Mouse (Mus musculus) T-cell, adult 2 months (primary cell): ENCODE results near the gene Hoxd13.

Source experiments
- DNase-seq: peaks from one replicate; pipeline ENCODE4 v3.0.0; 2022; ENCODE audit warnings: low spot score

Hoxd13 gene

DNA sequence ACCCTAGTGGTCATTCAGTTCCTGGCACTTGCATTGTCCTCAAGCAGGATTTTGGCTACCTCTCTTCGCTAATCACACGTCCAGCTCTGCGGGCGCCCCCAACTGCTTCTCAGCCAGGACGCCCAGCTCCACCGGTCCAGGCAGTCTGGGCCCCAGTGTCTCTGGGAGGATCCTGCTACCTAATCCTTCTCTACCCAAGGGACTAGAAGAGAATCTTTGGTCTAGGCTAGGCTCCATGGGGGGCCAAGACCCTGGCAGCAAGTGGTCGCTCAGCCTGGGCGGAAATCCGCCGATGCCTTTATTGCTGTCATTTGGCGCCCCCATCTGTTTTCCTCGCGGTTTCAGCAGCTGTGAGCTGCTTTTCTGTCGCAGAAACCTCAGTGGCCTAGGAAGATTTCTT lies 6.4 kb upstream of the Hoxd13 start:
- DNase-seq: no peak

GRCm38 (mm10) chr2:74663291-74663925 lies 4.7 kb upstream of the Hoxd13 start:
- DNase-seq: no peak

GRCm38 (mm10) chr2:74666411-74666810 lies 1.7 kb upstream of the Hoxd13 start:
- no peak for DNase-seq

- no peak for DNase-seq
Observed at GRCm38 (mm10) chr2:74667191-74667841, 794 bp upstream of the Hoxd13 start.

DNA sequence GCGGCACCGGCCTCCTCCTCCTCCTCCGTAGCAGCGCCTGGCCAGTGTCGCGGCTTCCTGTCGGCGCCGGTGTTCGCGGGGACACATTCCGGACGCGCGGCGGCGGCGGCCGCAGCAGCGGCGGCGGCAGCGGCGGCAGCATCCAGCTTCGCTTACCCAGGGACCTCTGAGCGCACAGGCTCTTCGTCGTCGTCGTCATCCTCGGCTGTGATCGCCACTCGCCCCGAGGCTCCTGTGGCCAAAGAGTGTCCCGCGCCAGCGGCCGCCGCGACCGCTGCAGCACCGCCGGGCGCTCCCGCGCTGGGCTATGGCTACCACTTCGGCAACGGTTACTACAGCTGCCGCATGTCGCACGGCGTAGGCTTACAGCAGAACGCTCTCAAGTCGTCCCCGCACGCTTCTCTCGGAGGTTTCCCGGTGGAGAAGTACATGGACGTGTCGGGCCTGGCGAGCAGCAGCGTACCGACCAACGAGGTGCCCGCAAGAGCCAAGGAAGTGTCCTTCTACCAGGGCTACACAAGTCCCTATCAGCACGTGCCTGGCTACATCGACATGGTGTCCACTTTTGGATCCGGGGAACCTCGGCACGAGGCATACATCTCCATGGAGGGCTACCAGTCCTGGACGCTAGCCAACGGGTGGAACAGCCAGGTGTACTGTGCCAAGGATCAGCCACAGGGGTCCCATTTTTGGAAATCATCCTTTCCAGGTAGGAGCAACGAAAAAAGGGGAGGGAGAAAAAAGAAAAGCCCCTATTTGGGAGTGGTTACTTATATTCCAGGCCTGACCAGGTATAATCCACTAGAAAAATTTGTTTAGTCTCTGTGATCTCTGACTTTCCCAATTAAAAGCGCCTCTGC lies 490 bp downstream of the Hoxd13 start:
- DNase-seq: no peak

GRCm38 (mm10) chr2:74669230-74669578 lies 1.1 kb downstream of the Hoxd13 start:
- no peak for DNase-seq

GRCm38 (mm10) chr2:74669650-74670235 lies 1.6 kb downstream of the Hoxd13 start:
- DNase-seq: no peak

GRCm38 (mm10) chr2:74670632-74671188 lies 2.6 kb downstream of the Hoxd13 start:
- DNase-seq: no peak

DNA sequence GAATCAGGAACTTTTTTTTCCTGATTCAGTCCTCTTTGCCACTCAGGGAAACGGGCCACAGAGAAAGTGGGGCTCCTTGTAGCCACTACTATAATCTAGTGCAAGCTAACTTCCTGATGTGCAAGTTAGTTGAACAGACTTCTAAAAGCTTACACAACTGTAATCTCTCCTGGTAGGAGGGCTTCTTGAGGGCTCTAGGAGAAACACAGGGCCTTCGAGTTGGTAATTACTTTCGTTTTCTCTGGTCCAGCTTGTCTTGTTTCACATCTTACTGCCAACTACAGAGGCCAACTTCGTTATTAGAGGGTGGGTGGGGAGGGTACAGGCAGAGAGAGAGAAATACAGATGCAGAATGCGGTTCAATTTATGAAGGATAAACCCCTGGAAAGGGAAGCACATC lies 3.7 kb downstream of the Hoxd13 start:
- no peak for DNase-seq

DNA sequence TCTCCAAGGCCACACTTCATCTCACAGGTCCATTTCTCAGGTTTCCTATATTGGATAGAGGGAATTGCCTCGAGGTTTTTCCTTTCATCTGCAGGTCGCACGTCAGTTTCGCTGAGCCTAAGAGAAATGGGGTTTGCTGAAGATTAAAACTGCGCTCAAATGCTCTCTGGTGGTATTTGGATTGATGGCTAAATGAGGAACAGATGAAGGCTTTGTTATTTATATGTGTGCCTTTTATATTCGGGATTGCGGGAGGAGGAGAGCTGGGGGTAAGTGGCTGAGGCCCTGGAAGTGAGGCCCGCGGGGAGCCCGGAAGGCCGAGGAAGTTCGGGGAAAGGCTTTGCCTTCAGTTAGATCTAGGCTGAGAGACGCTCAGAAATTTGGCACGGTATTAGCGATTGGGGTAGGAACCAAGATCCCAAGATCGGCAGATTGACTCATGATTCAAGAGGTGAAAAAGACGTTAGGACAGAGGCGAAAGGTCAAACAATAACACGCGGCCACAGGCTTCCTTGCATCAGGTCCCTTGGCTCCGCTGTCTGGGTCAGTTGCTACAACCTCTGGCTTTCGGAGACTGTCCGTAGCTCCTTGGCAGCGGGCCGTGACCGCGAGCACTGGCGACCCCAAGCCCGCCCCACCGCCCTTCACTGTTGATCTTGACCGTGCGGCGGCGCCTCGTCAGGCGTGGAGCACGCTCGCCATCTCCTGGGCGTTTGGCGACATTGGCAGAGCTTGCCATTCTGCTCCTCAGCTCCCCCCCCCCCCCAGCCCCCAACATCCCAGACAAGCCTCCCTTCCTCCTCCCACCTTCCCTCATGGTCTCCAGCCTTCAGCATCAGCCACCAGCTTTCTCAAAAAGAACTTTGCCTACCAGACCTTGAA lies 4.6 kb downstream of the Hoxd13 start:
- DNase-seq: peak; percentile 43

DNA sequence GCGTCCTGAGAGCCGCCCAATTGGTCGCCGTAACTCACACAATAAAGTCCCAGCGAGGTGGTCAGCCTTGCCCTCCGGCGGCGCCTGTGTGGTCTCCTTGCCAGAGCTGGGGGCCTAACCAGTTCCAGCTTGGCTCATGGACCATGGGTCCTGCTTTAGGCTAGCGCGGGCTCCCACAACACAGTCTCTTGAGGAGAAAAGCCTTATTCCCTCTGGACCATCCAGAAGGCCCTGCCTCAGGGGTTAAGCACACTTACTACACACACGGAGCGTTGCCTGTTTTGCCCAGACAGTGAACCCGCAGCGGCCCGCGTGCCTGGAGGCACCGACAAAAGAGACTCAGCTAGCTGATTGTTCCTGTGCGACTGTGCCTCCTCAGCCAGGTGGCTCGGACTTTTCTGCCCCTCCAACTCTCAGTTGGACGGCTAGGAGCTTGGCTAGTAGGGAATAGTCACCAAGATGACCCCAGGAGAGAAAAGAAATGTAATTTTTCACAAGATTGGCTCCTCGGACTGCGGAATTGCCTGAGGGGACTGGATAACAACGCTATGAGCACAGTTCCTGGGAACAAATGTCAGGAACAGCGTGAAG lies 5.8 kb downstream of the Hoxd13 start:
- DNase-seq: no peak

- DNase-seq: no peak
Observed at GRCm38 (mm10) chr2:74674881-74675665, 7.0 kb downstream of the Hoxd13 start, which contains the start of gene Hoxd12. Gene Hoxd12, plus strand, starts transcription at chr2:74675013.

GRCm38 (mm10) chr2:74675666-74676282 lies 7.7 kb downstream of the Hoxd13 start:
- DNase-seq: no peak

DNA sequence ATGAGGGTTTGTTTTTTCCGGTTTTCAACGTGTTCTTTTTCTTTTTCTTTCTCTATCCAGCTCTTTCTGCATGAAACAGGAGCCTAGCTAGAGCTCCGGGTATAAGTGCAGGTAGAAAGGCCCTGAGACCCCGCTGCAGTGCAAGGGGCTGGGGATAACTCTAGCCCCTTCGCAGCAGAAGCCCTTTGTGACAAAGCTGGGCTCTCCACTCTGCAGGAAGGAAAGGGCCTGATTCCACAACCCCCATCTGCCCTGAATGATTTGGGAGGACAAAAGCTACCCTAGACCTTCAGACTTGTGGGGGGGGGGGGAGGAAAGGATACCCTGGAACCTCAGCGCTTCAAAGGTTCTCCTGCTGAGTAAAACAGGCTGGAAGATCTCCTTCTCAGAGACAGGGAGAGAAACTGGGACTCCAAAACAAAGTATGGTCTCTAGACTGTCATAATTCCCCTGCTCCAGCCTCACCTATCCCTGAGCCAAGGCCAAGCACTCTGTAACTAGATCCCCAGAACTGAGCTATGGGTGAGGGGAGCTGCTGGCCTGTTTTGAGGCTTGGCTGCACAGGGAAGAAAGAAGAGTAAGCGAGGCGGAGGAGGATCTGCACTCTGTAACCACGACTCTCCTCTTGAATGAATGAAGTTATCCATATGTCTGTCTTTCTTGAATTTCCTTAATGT lies 8.4 kb downstream of the Hoxd13 start:
- DNase-seq: no peak

GRCm38 (mm10) chr2:74677106-74677505 lies 9.0 kb downstream of the Hoxd13 start:
- no peak for DNase-seq

DNA sequence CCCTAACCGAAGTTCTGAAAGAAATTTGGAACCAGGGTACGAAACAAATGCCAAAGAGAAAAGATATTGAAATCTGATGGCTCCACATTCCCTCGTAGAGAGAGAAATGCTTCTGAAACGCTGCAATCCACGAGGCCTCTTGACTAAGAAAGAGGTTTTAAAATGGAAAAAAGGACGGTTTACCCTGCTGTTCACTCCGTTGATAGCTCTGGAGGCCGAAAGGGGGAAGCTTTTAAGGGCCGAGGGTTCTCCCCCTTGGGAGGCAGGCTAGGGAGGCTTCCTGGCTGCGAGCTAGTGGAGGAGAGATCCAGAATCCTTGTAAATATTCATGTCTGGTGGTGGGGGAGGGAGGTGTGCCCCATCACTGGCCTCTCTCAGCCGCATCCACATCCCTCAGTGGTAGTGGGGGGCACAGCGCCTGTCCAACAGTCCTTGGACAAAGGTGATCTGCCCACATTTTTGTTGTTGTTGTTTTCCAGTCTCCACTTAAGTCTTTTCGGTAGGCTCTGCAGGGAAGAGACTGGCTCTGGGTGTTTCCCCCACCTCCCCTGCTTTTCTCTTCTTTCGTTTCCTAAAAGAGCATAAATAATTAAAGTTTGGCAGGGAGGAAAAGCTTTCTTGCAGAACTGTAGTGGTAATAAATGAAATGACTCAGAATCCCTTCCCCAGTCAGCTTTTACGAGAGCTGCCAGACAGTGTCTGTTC lies 10.9 kb downstream of the Hoxd13 start, which contains the start of gene Hoxd11:
TSS of gene Hoxd11 (plus strand) at position 667 of the 705 bp plus-strand sequence.
- DNase-seq: no peak

GRCm38 (mm10) chr2:74679596-74679971 lies 11.5 kb downstream of the Hoxd13 start:
- no peak for DNase-seq

GRCm38 (mm10) chr2:74679980-74680379 lies 11.9 kb downstream of the Hoxd13 start:
- DNase-seq: no peak
